Mouse (Mus musculus) regulatory T cell (primary cell): Measurements from ENCODE around the gene Dcakd.

Experiments used
- in situ Hi-C: fragments of 300-600 bp; cut with MboI, MseI; formaldehyde crosslinking; loops from one replicate; pipeline ENCODE4 v1.15.1; 2025; ENCODE audit warnings: high pct_unique_total_duplicates

Gene Dcakd

DNA sequence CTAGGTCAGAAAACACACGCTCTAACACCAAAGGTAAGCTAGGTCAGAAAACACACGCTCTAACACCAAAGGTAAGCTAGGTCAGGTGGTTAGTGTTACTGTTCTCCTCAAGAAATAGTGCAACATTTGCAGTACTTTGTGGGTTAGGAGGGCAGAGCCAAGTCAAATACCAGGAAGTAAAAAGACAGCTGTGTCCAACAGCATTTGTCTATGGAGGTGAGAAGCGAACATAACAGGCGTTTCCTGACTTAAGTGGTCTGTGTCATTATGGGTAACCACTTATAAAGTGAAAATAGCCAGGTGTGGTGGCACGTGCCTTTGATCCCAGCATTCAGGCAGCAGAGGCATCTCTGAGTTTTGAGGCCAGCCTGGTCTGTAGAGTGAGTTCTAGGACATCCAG is 21.5 kb upstream of the Dcakd start:
- in situ Hi-C loops, result no loop called here

DNA sequence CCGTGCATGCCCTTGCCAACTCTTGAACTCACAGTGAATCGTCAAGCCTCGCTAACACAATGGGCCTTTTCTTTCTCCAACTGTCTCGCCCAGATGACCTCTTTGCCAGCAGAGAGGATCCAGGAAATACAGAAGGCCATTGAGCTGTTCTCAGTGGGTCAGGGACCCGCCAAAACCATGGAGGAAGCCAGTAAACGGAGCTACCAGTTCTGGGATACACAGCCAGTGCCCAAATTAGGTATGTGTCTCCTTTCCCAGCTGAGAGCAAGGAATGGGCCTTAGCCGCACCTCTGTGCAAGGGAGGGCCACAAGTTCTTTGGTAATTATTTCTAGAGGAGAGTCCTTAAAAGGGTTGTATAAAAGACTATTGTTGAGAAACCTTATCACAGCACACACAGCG is 18.2 kb upstream of the Dcakd start:
- in situ Hi-C loops, result no loop called here

DNA sequence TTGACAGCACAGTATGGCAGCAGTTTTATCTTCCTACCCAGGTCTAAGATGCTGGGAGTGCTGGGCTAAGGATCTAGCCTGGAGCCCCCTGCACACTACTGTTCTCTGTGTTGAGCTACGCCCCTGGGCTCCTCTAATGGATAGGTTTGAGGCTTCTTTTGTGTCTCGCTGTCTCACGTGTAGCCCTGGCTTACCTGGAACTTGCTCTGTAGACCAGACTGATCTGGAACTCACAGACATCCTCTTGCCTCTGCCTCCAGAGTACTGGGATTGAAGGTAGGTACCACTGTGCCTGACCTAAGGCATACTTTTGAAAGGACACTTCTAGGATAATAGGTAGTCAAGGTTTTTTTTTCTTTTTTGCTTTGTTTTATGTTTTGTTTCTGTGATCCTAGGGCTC is 15.8 kb upstream of the Dcakd start:
- in situ Hi-C loops, result no loop called here

DNA sequence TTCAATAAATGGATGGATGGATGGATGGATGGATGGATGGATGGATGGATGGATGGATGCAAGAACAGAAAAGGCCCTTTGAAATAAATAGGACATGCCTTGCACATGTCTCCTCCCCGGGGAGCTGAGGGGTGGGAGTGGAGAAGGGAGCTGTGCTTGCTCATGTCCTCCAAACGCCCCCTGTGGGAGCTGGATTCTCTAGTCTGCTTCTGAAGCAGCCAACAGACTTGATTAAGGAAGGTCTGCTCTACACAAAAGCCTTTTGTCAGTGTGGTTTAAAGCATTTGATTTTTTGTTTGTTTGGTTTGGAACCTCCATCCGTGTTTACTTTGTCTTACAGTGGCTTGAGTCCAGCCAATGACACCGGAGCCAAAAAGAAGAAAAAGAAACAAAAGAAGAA is 14.7 kb upstream of the Dcakd start:
- in situ Hi-C loops, result no loop called here

DNA sequence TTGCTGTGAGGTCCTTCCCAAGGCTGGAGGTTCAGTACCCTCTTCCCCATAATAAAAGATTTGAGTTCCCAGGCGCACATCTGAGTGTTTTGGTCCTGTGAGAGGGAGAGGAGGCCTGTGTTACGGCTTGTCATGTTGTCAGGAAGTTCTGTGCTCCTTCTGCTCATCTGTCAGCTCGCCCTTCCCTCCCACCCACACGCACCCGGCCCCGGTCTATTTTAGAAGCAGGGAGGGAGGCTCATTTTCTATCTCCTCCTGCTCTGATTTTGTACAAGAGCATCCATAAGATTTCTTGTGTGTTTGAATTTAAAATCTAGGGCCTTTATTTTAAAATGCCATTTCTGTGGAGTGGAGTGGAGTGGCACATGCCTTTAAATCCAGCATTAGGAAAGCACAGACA is 9.9 kb upstream of the Dcakd start:
- in situ Hi-C loops, result no loop called here

DNA sequence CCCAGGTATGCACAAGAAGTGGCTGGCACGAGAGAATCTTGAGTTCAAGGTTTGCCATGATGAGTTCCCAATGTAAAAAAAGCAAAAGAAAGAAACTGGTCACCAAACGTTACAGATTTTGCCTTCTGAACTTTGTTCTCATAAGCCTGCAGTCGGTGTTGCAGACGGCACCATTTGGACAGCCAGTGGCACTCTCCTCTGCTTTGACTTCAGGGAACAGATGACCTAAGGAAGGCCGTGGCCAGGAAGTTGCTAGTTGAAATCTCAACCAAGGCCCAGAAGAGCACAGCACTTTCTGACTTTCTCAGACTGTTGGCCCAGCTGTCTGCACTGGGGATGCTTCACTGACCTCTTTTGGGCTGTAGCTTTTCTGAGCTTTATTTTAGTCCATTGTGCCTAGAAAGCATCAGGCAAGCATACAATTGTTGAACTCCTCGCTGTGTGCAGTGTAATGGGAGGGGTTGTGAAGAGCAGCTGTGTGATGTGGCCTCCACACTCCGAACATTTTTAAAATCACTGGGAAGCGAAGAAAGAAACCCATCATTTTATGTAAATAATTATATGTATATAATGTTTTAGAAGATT is 8.8 kb upstream of the Dcakd start:
- in situ Hi-C loops, result no loop called here

DNA sequence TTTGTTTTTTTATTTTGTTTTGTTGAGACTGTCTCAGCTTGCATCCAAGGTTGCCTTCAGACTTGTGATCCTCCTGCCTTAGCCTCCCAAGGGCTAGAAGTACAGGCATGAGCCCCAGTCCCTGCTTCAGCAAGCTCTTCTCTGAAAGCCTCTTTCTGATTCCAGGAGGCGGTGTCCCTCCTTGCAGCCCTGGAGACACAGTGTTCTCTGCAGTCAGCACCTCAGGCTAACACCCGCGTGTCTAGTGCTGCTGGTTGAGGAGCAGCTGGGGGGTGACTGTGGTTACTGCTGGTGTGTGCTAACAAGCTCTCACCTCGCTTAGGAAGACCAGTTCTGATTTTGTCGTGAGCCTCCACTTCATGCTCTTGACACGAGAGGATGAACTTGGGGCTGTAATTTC is 6.9 kb upstream of the Dcakd start:
- in situ Hi-C loops, result no loop called here

DNA sequence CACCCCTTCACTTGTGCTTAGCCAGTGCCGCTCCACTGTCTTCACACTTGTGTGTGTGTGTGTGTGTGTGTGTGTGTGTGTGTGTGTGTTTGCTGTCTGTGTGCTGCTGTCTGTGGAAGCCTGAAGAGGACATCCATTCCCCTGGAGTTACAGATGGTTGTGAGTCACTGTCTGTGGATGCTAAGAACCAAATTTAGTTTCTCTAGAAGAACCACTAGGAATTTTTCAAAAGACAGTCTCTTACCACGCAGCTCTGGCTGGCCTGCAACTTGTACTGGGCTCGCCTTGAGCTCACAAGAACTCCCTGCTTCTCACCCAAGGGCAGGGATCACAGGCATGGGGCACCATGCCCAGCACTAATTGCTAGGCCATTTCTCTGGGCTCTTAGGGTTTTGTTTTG is 4.9 kb upstream of the Dcakd start:
- in situ Hi-C loops, result no loop called here

DNA sequence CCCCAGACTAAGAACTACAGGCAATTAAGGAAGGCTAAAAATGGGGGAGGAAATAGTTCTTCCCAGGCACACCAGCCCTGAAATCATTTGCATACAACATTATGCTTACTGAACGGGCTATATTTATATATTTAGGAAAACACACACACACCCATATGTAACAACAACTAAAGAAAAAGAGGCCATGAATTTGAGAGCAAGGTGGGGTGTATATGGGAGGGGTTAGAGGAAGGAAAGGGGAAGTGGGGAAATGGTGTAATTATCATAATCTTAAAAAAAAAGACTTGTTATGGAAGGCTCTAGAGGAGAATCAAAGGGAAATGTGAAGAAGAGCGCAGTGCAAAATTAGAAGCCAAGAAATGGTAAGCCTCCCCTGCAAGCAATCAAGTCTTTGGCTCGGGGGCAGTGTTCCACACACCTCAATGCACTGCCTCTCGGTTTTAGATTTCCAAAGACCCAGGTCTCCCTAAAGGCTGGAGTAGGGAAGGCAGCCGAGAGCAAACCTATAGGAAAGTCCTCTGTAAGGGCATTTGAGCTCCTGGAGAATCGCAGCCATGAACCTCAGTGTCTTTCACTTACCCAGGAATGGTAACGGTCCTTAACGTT is 460 bp downstream of the Dcakd start:
- in situ Hi-C loops, result no loop called here

DNA sequence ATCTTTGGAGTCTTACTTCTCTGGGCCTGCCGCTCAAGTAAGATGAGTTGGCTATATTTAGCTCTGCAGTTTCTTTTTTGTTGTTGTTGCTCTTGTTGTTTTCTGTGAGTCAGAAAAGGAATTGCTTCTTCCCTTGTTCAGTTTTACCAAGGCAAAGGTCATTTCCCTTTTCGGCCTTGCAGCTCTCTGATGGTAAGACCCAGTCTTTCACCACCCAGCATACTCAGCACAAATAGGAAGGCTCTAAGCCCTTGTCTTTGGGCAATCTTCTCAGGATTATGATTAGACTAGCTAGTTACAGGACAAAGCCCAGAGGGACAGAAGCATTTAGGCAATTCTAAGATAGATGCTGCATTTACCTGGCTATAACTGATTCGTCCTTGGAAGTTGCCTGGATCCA is 1.2 kb downstream of the Dcakd start:
- in situ Hi-C loops, result no loop called here

DNA sequence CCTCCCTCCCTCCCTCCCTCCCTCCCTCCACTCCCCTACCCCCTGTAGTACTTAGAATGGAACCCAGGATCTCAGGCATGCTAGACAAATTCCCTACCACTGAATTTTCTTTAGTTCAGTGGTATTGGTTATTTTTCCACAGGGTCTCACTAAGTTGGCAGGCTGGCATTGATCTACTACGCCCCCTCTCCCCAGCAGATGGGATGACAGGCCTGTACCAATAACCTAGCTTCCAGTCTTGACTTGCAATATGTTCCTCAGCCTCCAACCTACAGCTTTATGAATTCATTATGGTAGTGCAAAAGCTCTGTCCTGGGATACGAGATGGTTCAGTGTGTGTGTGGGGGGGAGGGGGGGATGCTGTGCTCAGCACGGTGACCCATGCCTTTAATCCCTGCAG is 4.2 kb downstream of the Dcakd start:
- in situ Hi-C loops, result no loop called here

DNA sequence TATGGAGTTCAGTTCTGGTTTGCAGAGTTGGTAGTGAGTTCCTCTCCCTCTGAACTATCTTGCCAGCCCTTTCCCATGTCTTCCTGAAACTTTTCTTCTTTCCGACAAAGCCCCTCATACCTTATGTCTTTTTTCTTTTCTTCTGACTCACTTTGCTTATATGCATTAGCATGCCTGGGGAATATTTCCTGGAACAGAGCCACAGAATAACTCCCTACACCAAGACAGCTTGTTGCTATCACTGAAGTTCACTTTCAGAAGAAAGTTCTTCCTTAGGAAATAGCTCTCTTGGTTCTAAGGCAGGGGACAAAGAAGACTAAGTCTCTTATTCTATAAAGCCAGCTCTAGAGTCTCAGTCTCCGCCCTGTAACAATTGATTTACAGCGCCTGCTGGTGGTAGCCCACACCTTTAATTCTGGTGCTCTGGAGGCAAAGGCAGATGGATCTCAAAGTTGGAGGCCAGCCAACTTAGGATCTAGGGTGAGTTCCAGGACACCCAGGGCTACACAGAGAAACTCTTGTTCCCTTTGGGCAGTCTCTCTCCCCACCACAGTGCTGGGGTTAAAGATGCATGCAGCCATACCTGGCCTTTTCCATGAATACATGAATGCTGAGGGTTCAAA is 7.3 kb downstream of the Dcakd start:
- in situ Hi-C loops, result no loop called here

DNA sequence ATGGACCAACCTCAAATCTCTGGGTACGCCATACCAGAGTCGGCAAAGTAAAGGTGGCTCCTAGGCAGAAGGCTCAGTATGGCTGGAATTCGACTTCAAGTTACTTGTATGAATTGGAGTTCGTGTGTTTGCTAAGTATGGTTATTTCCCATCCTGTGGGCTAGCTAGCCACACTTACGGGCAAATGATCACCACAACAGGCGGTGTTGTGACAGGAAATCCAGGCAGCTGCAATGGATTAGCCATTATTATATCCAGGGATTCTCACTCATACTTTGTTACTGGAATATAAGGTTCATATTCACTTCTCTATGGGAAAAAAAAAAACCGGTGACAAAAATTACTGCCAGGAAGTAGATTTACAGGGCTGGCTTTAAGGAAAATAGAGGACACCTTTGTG is 8.8 kb downstream of the Dcakd start:
- in situ Hi-C loops, result no loop called here

DNA sequence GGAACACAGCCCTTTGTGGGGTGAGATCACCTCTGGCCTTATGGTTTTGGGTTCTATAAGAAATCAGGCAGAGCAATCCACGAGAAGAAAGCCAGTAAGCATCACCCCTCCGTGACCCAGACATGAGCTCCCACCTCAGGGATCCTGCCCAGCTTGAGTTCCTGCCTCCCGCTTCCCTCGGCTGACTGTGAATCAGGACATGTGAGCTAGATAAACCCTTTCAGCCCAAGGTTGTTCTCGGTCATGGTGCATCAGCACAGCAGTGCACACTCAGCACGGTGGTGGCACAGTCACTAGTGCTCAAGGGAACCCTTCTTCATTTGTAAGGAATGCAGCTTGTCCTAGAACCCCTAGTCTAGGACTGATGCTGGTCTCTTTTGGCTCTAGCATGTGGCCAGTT is 9.3 kb downstream of the Dcakd start:
- in situ Hi-C loops, result no loop called here

DNA sequence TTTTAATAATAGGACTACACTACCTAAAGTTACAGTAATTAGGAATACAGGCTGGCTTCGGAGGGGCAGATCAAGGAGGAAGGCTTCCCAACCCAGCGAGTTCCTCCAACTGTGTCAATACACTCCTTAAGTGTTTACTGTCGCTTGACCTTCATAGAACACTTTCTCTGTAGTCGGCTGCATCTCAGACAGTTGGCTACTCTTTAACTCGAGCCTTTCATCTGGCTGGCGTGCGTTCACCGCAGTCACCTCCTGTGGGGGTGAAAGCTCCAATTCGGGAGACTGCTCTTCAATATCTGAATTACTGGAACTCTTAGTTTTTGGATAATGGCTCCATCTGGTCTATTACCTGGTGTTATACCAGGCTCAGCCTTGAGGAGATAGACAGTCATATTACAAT is 10.5 kb downstream of the Dcakd start:
- in situ Hi-C loops, result no loop called here

DNA sequence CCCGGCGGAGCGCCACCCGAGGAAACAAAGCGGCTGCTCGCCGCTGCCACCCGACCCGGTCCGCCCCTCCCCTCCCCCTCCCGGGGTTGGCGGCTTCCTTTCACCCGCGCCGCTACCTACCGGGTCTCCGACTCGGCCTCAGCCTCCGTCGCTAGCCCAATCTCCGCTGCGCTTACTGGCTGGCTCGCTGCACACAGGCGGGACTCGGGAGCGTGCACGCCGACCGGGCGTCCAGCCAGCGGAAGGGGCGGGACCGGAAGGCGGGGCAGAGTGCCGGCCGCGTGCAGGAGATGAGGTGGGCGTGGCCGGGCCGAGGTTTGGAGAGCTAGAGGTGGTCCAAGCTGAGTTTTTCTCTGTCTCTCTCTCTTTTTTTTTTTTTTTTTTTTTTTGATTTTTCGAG is 11.2 kb downstream of the Dcakd start:
- in situ Hi-C loops, result no loop called here

DNA sequence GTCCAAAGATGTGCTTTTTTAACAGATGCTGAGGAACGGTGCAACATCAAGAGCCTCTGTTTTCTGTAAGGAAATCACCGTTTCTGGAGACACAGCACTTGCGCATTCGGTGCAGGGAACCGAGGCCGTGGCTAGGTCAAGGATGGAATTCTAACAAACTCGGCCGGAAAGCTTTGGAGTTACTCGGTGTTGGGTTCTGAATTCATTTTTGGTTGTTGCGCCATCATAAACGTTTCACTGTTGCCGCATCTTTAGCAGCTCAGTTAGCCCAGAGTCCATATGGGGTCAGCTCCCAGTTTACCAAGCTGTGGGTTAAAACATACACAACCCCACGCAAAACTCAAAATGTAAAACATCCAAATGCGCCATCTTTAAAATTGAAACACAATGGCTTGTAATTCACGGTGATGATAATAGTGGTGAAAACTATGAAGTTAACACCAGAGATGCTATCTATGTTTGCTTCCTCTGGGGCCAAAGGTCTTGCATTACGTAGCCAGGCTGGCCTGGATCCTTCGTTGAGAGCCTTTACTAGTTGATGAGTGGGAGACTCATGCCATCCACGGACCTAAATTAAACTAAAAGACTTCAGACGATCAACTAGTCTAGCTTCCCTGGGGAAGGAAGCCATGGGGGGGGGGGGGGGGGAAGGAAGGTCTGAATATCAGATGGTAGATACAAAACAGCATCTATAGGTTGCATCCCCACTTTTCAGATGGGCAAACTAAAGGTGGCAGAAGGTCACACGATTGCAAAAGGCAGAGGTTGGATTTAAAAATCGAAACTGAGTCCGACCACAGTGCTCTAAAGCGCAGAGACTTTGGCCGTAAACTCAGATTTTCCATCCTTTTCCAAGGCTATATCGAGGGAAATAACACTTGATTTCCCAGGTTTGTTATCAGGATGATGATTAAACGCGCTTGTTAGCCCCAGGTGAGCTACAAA is 12.0 kb downstream of the Dcakd start:
- in situ Hi-C loops, result no loop called here

DNA sequence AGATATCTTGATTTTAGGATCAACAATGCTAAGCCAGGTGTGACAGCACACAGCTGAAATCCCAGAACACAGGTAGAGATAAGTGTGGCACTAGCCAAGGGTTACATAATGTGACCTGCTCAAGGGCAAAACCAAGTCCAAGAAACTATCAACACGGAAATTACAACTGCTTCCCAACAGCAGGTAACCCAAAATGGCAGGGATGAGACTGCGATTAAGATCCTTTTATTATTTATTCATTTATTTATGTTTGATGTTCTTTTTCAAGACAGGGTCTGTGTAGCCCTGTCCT is 17.0 kb downstream of the Dcakd start:
- in situ Hi-C loops, result no loop called here

DNA sequence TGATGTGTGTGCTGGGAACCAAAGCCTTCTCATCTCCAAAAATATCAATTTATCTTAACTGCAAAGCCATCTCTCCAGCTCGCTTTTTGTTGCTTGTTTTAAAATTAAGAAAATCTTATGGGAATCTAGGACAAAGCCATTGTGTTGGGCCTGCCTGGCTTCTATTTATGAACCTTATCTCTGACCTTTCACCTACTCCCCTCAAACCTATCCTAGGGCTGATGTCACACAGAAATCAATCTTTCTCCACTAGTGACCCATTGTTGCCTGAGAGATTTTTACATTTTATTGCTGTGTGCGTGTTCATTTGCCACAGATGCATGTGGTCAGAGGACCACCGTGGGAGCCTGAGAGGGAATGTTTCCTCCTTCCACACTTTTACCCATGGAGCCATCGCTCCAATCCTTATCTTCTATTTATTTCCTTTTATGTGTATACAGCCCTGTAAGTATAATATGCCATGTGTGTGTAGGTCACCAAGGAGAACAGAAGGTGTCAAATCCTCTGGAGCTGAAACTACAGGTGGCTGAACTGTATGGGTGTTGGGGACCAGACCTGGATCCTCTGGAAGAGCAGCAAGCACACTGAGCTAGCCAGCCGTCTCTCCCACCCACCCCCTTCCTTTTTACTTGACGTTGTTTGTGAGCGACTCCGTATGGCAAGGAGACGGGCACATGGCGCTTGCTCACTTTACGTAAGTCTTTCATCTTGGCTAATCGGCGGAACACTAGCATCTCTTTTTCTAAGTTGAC is 17.5 kb downstream of the Dcakd start:
- in situ Hi-C loops, result no loop called here

DNA sequence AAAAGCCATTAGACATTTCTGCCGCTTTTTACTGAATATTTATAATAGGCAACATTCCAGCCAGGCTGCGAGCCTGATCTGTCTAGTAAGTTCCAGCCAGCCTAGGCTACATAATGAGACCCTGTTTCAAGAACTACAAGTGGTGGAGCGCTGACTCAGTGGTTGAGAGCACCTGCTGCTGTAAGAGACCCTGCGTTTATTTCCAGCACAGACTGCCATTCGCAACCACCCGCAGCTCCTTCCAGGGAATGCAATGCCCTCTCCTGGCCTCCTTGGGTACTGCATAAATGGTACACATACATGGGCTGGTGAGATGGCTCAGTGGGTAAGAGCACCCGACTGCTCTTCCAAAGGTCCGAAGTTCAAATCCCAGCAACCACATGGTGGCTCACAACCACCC is 18.9 kb downstream of the Dcakd start:
- in situ Hi-C loops, result no loop called here

DNA sequence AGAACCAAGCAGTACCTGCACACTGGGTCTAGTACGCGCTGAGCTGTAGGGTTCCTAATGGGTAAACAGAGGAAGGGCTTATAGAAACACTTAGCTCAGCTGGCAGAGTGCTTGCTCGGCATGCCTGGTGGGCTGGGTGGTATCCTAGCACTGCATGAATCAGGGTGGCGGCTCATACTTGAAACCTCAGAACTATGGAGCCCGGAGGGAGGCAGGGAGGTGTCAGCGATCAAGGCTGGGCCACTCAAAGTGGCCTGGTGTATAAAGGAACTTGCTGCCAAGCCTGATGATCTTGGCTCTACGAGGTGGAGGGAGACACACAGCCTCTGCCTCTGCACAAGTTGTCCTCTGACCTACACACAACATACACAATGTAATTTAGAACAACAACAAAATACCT is 19.6 kb downstream of the Dcakd start:
- in situ Hi-C loops, result no loop called here

DNA sequence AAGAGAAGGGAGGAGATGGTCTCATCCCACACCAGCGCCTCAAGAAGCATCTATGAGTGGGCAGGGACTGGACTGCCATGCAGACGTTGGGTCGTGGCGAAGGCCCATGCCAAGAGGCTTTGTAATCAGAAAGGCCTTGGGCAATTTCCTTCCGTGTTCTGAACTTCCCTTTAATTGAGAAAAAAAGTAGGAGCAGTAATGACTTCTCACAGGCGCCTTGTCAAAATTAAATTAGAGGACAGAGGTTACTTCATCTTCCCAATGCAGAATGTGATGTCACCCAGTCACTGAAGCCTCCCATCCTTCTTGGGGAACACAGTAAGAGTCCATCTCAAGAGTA is 21.2 kb downstream of the Dcakd start:
- in situ Hi-C loops, result no loop called here
